Mouse (Mus musculus): ENCODE measurements around the gene Atp6v1g2.

DNA sequence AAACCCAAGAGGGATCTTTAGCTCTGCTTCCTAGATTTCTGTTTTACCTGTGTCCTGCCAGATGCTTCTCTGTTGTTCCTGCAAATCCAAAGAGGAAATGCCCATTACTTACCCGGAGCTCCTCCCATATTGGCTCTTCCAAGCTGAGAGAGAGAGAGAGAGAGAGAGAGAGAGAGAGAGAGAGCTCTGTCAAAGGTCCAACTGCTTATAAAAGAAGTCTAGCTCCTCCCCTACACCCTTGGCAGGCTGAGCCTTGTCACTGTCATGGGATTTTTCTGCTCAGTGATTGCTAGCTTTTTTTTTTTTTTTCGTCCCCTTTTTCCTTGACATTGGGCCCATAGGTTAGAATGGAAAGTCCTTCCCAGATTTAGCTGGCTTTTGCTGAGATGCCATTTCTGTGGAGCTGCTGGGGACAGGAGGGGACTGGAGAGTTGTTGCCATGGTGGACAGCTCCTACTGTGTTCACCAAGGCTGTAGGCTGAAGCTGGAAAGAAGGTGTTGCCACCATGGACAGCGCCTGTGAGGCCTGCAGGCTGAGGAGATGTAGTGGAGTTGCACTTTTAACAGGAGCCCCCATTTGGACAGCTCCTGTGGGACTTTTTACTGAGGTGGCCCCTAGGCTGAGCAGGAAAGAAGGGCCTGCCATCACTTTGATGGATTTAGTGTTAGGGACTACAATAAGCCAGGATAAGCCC is 36.3 kb downstream of the Atp6v1g2 start:
- TF ChIP-seq POLR2A (IDR thresholded peaks at IDR 0.05; ENCODE audit: borderline replicate concordance, extremely low read depth, insufficient read depth, insufficient read length, poor library complexity, severe bottlenecking), result no peak
- no peak for TF ChIP-seq CTCF (IDR thresholded peaks at IDR 0.05; ENCODE audit: borderline replicate concordance, extremely low read depth, insufficient read depth, insufficient read length)

All from brain, embryonic 14.5 days (tissue).